Mouse (Mus musculus) stomach, embryonic 16.5 days (tissue): ENCODE measurements around the gene Sec61a2. TPM values are rescaled to one million over a fixed set of nuclear protein-coding genes. Genes with fewer than 3 reads are reported as not detected.
A peak's percentile ranks its signal among the peaks of the same experiment; 100 is the strongest.

Experiments
- ATAC-seq: fragments of 200-750 bp; cut with Nextera tagmentation; 2 replicates; pipeline ENCODE4 v1.8.0; 2017; ENCODE audit warnings: moderate number of reproducible peaks, moderate TSS enrichment; ENCODE audit not compliant: insufficient read depth, low FRiP score
- H3K27ac ChIP-seq: fragments of 300-500 bp; sonication (generic); 2 replicates; pipeline ENCODE4 v1.5.1; 2014; ENCODE audit warnings: low read length
- H3K27me3 ChIP-seq: fragments of 300-500 bp; sonication (generic); 2 replicates; pipeline ENCODE4 v1.6.1; 2014; ENCODE audit warnings: low read length, control low read depth, mixed read lengths; ENCODE audit not compliant: control insufficient read depth, insufficient read depth
- H3K36me3 ChIP-seq: fragments of 300-500 bp; sonication (generic); 2 replicates; pipeline ENCODE4 v1.6.1; 2014; ENCODE audit warnings: low read length; ENCODE audit not compliant: control insufficient read depth, insufficient read depth
- H3K4me1 ChIP-seq: fragments of 300-500 bp; sonication (generic); 2 replicates; pipeline ENCODE4 v1.6.1; 2014; ENCODE audit warnings: low read length, control low read depth, mixed read lengths; ENCODE audit not compliant: control insufficient read depth, insufficient read depth
- H3K4me2 ChIP-seq: fragments of 300-500 bp; sonication (generic); 2 replicates; pipeline ENCODE4 v1.6.1; 2014; ENCODE audit warnings: low read depth, low read length, mixed read lengths
- H3K4me3 ChIP-seq: fragments of 300-500 bp; sonication (generic); replicated peaks from 2 replicates; pipeline ENCODE4 v1.5.1; 2014; ENCODE audit warnings: mild to moderate bottlenecking, low read length
- H3K9ac ChIP-seq: fragments of 300-500 bp; sonication (generic); 2 replicates; pipeline ENCODE4 v1.6.1; 2014; ENCODE audit warnings: low read length
- H3K9me3 ChIP-seq: fragments of 300-500 bp; sonication (generic); replicated peaks from 2 replicates; pipeline ENCODE4 v1.6.1; 2016; ENCODE audit warnings: low read length, control low read depth; ENCODE audit not compliant: control insufficient read depth
- WGBS: fragments of 180-500 bp; shearing (Covaris S2); extraction: QIAGEN DNeasy Blood & Tissue Kit; methylation state at CpG from one replicate; pipeline ENCODE4 v1.1.7; 2014; 5-methylcytosine and 5-hydroxymethylcytosine counted together
- polyA plus RNA-seq: library from polyadenylated mRNA; unstranded; fragments of >200 nt; fragmentation: Nextera tagmentation; extraction: Ambion mirVana; gene quantifications from 2 replicates; pipeline ENCODE4 v1.2.1, GENCODE M21; 2015

Gene Sec61a2
- 66.9 and 70.4 TPM in 2 replicates for polyA plus RNA-seq

DNA sequence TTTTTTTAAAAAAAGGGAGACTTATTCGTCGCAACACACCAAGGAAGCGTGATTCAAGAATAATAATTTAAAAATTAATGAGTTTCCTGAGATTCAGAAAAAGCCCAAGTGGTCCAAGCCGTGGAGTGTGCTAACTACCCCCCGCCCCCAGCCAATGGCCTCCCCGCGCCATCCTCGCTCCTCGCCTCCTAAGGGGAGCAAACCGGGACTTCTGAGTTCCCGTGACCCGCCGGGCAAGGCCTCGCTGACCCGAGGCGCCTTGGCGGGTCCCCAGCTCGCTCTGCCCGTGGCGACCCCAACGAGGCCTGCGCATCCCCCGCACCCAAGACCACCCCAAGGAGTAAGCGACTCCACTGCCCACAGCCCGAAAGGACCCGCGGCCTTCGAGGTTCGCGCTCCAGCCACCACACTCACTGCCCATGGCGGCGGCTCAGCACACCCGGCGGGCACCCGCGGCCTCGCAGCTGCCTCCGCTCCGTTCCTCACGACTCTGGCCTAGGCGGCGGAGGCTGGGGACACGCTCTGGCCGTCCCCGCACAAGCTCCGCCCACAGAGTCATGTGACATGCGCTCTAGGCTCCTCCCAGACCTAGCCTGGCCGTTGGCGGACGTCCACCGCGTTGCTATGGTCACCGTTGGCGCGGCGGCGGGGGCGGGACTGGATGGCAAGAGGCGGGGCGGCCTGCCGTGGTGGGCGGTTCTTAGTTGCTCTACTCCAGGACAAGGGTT lies at the start of gene Sec61a2:
Sec61a2 (minus strand) TSS at position 590 of the 728 bp plus-strand sequence.
- peak within 1 kb of the TSS; percentile 90 for H3K4me3 ChIP-seq
- no peaks in the 10 kb centered on the region for H3K36me3 ChIP-seq
- peak; percentile 99 for ATAC-seq
- WGBS: under 1% methylated on average over 60 of the region's 62 CpGs
- H3K27ac ChIP-seq: peak within 1 kb of the TSS; percentile 89
- no peaks in the 10 kb centered on the region for H3K27me3 ChIP-seq
- H3K9me3 ChIP-seq: no peaks in the 10 kb centered on the region
- H3K9ac ChIP-seq: peak within 1 kb of the TSS; percentile 95
- peak within 1 kb of the TSS; percentile 63 for H3K4me2 ChIP-seq
- 0 out of 2 replicates have a peak, but pooled peaks cover 8% of the 10 kb centered on the region for H3K4me1 ChIP-seq

DNA sequence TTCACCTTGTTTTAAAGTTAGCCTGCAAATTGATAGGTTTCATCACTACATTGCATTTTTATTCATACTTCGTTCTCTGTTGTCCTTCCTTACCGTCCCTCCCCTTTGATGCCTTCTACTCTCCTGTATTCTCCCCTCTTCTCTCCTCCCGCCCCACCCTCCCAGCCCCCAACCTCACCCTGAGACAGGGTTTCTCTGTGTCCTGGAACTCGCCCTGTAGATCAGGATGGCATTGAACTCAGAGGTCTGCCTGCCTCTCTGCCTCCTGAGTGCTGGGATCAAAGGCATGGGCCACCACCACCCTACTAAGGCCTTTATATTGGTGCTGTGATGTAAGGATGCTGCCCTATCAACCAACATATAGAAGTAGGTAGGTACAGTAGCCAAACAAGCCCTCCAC lies 47.8 kb upstream of the Sec61a2 start:
- 34% methylated on average over 4 of the region's 4 CpGs for WGBS
- H3K4me1 ChIP-seq: no peaks in the 10 kb centered on the region

DNA sequence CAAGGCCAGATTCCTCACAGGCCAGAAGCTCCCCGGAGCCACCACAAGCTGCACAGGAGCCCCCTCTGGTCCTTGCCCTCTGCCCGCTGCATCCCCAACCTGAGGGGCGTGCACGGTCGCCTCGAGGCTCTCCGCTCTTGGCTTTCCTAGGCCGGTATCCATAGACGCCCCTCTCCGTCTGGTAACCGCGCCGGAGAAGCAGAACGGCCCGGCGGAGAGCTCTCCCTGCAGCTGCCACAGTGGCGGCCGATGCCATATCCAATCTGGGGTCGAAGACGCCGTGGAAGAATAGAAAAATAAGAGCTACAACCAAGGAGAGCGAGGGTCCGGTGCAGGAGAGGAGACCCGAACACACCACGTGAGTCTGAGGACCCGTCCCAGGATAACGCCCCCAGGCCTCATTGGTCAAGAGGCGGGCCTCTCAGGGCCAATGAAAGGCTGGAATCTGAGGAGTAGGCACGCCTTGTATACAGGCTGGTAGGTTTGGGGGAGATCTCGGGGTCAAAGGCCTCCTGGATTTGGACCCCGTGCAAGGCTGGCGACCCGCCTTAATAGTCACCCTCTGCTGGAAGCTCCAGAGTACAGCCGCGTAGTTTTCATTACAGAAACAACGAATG lies 47.3 kb upstream of the Sec61a2 start, which contains the start of gene Dhtkd1:
Dhtkd1 (minus strand) TSS at position 377 of the 617 bp plus-strand sequence.
- Histone ChIP-seq H3K4me3 (peak within 1 kb of the TSS; percentile 61), H3K27me3 (no peaks in the 10 kb centered on the region), H3K4me2 (peak within 1 kb of the TSS; percentile 91), H3K4me1 (no peaks in the 10 kb centered on the region), H3K36me3 (no peaks in the 10 kb centered on the region), H3K27ac (no peak within 1 kb of the TSS), H3K9me3 (no peaks in the 10 kb centered on the region), H3K9ac (peak within 1 kb of the TSS; percentile 81)
- ATAC-seq: peak; percentile 92
- WGBS: under 1% methylated on average over 36 of the region's 36 CpGs

More for the DNA sequence above, 47.8 kb upstream of the Sec61a2 start:
- H3K9ac ChIP-seq: no peak overlapping the region
- no peaks in the 10 kb centered on the region for H3K27me3 ChIP-seq
- peak overlapping the region; percentile 61 for H3K4me3 ChIP-seq
- H3K36me3 ChIP-seq: no peaks in the 10 kb centered on the region
- no peak for ATAC-seq
- no peak overlapping the region for H3K27ac ChIP-seq
- no peaks in the 10 kb centered on the region for H3K9me3 ChIP-seq
- H3K4me2 ChIP-seq: peak overlapping the region; percentile 91

DNA sequence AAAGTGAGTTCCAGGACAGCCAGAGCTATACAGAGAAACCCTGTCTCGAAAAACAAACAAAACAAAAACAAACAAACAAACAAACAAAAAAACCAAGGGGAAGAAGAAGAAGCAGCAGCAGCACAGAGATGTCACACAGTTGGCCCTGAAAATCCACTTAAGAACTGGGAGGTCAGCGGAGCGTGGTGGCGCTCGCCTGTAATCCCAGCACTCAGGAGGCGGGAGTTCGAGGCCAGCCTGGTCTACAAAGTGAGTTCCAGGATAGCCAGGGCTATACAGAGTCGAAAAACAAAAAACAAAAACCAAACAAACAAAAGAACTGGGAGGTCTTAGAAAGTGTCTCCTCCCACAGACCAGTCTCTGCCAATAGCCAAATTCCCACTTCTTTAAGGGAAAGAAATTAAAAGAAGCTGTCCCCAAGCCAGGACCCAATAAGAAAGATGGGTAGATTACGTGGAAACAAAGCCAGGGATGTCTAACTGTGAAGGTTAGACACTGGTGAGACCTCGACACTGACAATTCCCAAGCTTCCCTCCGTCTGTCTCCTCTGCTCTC lies 46.7 kb upstream of the Sec61a2 start:
- Histone ChIP-seq H3K4me1 (no peaks in the 10 kb centered on the region), H3K4me3 (peak overlapping the region; percentile 61), H3K4me2 (peak overlapping the region; percentile 91), H3K27me3 (no peaks in the 10 kb centered on the region), H3K27ac (no peak overlapping the region), H3K9ac (peak overlapping the region; percentile 81), H3K9me3 (no peaks in the 10 kb centered on the region), H3K36me3 (no peaks in the 10 kb centered on the region)
- peak; percentile 26; the same call in 1 of the 2 replicates for ATAC-seq
- 56% methylated on average over 11 of the region's 11 CpGs for WGBS

DNA sequence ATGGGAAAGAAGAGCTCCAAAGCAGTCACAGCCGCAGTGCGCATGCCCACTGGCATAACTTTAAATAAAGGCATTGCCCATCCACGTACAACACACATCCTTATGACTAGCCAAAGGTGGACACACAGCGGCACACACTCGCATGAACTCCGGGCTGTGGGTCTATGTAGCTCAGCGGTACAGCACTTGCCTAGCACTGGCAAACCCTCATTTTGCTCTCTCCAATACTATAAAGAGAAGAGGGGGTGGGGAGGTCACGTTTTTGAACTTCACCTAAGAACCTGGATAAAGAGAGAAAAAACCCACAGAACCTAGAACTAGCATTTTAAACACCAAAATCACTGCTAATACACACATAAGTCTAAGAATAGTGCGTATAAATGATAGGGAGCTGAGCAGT lies 45.7 kb upstream of the Sec61a2 start:
- Histone ChIP-seq H3K27me3 (no peaks in the 10 kb centered on the region), H3K36me3 (no peaks in the 10 kb centered on the region), H3K27ac (no peak overlapping the region), H3K9me3 (no peaks in the 10 kb centered on the region), H3K4me1 (no peaks in the 10 kb centered on the region), H3K4me3 (no peak overlapping the region), H3K4me2 (no peak overlapping the region), H3K9ac (no peak overlapping the region)
- 95% methylated on average over 9 of the region's 9 CpGs for WGBS
- no peak for ATAC-seq

DNA sequence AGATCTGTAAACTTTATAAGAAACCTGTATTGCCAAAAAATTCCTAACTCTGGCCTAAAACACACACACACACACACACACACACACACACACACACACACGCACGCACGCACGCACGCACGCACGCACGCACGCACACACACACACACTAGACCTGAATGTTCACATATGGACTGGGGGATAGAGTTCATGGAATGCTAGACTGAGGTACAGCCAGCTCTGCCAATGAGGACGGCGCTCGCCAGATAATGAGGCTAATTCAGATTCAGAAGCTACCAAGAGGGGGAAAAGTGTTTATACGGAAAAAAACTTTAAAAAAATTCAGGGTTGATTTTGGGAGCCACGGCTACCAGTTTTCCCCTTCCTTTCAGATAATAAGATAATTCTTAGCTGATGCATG lies 44.7 kb upstream of the Sec61a2 start:
- no peak for ATAC-seq
- WGBS: 81% methylated on average over 14 of the region's 14 CpGs
- Histone ChIP-seq H3K9ac (no peak overlapping the region), H3K4me1 (no peaks in the 10 kb centered on the region), H3K9me3 (no peaks in the 10 kb centered on the region), H3K4me3 (no peak overlapping the region), H3K27me3 (no peaks in the 10 kb centered on the region), H3K27ac (no peak overlapping the region), H3K4me2 (no peak overlapping the region), H3K36me3 (no peaks in the 10 kb centered on the region)

DNA sequence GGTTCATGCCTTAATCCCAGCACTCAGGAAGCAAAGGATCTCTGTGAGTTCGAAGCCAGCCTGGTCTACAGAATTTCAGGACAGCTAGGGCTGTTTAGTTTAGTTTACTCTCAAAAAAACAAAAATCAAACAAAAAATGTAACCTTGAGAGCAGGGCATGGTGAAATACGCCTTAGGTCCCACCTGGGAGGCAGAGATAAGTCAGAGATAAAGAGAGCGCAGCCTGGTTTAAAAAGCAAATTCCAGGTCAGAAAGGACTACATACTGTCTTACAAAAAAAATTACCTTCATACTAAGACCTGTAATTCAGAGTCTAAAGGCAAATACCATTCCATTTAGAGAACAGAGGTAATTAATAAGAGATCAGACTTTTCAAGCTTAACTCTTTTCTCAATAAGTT lies 44.1 kb upstream of the Sec61a2 start:
- H3K4me1 ChIP-seq: no peaks in the 10 kb centered on the region
- no peaks in the 10 kb centered on the region for H3K36me3 ChIP-seq
- H3K27me3 ChIP-seq: no peaks in the 10 kb centered on the region
- 77% methylated on average over 3 of the region's 3 CpGs for WGBS
- no peak for ATAC-seq
- H3K4me2 ChIP-seq: no peak overlapping the region
- H3K9me3 ChIP-seq: no peaks in the 10 kb centered on the region
- H3K9ac ChIP-seq: no peak overlapping the region
- no peak overlapping the region for H3K4me3 ChIP-seq
- H3K27ac ChIP-seq: no peak overlapping the region

DNA sequence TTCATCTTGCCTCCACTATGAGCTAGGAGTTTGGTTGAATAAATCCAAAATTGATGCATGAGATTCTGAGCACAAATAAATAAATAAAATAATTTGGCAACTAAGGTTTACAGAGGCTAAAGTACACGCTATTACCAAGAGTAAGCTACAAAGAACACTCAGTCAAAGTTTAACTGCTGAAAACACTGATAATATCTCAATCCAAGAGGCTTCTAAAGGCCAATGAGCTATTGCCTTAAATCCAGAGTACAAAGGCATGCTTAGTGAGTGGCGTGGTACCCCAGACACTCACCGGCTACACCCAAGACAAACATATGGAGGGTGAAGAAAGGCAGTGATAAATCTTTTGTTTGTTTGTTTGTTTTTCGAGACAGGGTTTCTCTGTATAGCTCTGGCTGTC lies 41.3 kb upstream of the Sec61a2 start:
- no peak overlapping the region for H3K27ac ChIP-seq
- ATAC-seq: no peak

DNA sequence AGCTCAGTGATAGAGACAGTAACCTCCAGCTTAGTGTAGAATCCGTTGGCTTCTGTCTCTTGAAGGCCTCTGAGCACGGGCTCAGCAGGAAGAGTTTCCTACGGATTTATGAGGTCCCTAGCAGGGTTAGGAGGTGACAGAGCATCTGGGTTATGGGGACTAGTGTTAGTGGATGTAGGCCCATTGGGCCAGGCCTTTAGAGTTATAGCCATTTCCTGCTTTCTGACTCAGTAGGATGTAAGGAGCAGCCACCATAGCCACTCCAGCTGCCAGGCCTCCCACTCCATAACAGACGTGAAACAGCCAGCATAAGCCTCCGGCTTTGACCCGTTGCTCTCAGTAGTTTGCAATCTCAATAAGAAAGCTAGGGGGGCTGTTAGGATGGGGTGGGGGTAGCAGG lies 40.8 kb upstream of the Sec61a2 start:
- H3K27ac ChIP-seq: no peak overlapping the region
- no peaks in the 10 kb centered on the region for H3K4me1 ChIP-seq
- H3K9ac ChIP-seq: no peak overlapping the region
- WGBS: 65% methylated on average over 6 of the region's 6 CpGs
- H3K4me2 ChIP-seq: no peak overlapping the region
- H3K9me3 ChIP-seq: no peaks in the 10 kb centered on the region
- ATAC-seq: no peak
- H3K27me3 ChIP-seq: no peaks in the 10 kb centered on the region
- no peak overlapping the region for H3K4me3 ChIP-seq
- no peaks in the 10 kb centered on the region for H3K36me3 ChIP-seq

More for the DNA sequence above, 41.3 kb upstream of the Sec61a2 start:
- Histone ChIP-seq H3K27me3 (no peaks in the 10 kb centered on the region), H3K9ac (no peak overlapping the region), H3K4me3 (no peak overlapping the region), H3K9me3 (no peaks in the 10 kb centered on the region), H3K36me3 (no peaks in the 10 kb centered on the region), H3K4me2 (no peak overlapping the region), H3K4me1 (no peaks in the 10 kb centered on the region)
- WGBS: 70% methylated on average over 4 of the region's 4 CpGs
